Mouse (Mus musculus) embryonic facial prominence, embryonic 12.5 days (tissue): ENCODE data around the gene Med20. TPM values are rescaled to one million over a fixed set of nuclear protein-coding genes. Genes with fewer than 3 reads are reported as not detected.
"Not testable (repeated sequence)": the region's sequence is repeated elsewhere in the genome, so short reads cannot be mapped to it uniquely, and the experiment has no call there.

Experiments
- ATAC-seq: fragments of 200-750 bp; cut with Nextera tagmentation; 2 replicates; pipeline ENCODE4 v1.8.0; 2017; ENCODE audit not compliant: insufficient number of reproducible peaks, insufficient read depth, low FRiP score, low TSS enrichment
- H3K27ac ChIP-seq: fragments of 300-500 bp; sonication (generic); 2 replicates; pipeline ENCODE4 v1.5.1; 2016; ENCODE audit warnings: mild to moderate bottlenecking
- H3K27me3 ChIP-seq: fragments of 300-500 bp; sonication (generic); 2 replicates; pipeline ENCODE4 v1.6.1; 2016; ENCODE audit warnings: mild to moderate bottlenecking, moderate library complexity
- H3K36me3 ChIP-seq: fragments of 300-500 bp; sonication (generic); 2 replicates; pipeline ENCODE4 v1.6.1; 2016; ENCODE audit warnings: mild to moderate bottlenecking
- H3K4me1 ChIP-seq: fragments of 300-500 bp; sonication (generic); 2 replicates; pipeline ENCODE4 v1.6.1; 2016
- H3K4me2 ChIP-seq: fragments of 300-500 bp; sonication (generic); replicated peaks from 2 replicates; pipeline ENCODE4 v1.6.1; 2016; ENCODE audit warnings: mild to moderate bottlenecking, moderate library complexity
- H3K4me3 ChIP-seq: fragments of 300-500 bp; sonication (generic); 2 replicates; pipeline ENCODE4 v1.5.1; 2016; ENCODE audit warnings: mild to moderate bottlenecking
- H3K9ac ChIP-seq: fragments of 300-500 bp; sonication (generic); 2 replicates; pipeline ENCODE4 v1.6.1; 2016; ENCODE audit warnings: mild to moderate bottlenecking, moderate library complexity
- H3K9me3 ChIP-seq: fragments of 300-500 bp; sonication (generic); 2 replicates; pipeline ENCODE4 v1.6.1; 2016; ENCODE audit warnings: mild to moderate bottlenecking, moderate library complexity
- WGBS: fragments of 180-500 bp; shearing (Covaris S2); methylation state at CpG from one replicate; pipeline ENCODE4 v1.1.7; 2016; 5-methylcytosine and 5-hydroxymethylcytosine counted together
- polyA plus RNA-seq: library from polyadenylated mRNA; unstranded; fragments of >200 nt; fragmentation: Nextera tagmentation; extraction: Ambion mirVana; gene quantifications from 2 replicates; pipeline ENCODE4 v1.2.1, GENCODE M21; 2016

Gene Med20
- polyA plus RNA-seq, 1 experiment from 2014 or later = 47.2 TPM

- H3K36me3 ChIP-seq = peaks cover 62% of the 10 kb centered on the region
- 89% methylated on average over 4 of the region's 4 CpGs for WGBS
- no peak overlapping the region for H3K4me3 ChIP-seq
- no peak overlapping the region for H3K27ac ChIP-seq
- H3K27me3 ChIP-seq = no peaks in the 10 kb centered on the region
- H3K4me1 ChIP-seq = peaks cover 10% of the 10 kb centered on the region
- H3K9ac ChIP-seq = no peak overlapping the region
- H3K4me2 ChIP-seq = no peak overlapping the region
- no peaks in the 10 kb centered on the region for H3K9me3 ChIP-seq
- no peak for ATAC-seq
Measured at GRCm38 (mm10) chr17:47616652-47617051, 5.3 kb downstream of the Med20 start.

DNA sequence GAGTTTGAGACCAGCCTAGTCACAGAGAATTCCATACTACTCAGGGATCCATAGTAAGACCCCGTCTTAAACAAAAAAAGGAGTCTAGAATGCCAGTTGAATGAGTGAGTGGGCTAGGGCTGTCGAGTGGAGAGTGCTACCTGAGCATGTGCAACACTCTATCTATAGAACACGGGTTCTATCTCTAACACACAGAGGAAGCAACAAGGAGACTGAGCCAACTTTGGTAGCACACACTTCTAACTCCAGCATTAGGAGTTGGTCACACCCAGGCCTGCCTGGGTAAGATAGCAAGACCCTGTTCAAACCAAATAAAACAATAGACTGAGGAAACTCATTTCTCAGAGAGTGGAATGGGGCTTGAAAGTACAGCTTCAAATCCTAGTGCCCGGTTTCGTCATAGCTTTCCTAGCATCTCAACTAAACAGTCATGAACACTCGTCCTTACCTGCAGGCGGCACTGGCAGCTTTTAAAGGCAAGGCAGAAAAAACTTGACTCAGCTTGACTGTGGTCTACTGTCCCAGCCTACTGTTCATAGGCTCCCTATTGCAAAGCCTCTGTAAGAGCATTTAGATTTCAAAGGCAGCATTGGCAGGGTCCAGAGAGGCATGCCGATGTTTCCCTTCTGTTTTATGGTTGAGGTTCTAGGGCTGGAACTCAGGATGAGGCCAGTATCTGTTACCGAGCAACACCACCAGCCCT, 6.4 kb downstream of the Med20 start:
- H3K4me2 ChIP-seq = no peak overlapping the region
- H3K9me3 ChIP-seq = no peaks in the 10 kb centered on the region
- H3K4me1 ChIP-seq = peaks cover 2% of the 10 kb centered on the region
- H3K4me3 ChIP-seq = no peak overlapping the region
- no peak overlapping the region for H3K27ac ChIP-seq
- no peak for ATAC-seq
- peaks cover 73% of the 10 kb centered on the region for H3K36me3 ChIP-seq
- 92% methylated on average over 9 of the region's 9 CpGs for WGBS
- no peak overlapping the region for H3K9ac ChIP-seq
- no peaks in the 10 kb centered on the region for H3K27me3 ChIP-seq

DNA sequence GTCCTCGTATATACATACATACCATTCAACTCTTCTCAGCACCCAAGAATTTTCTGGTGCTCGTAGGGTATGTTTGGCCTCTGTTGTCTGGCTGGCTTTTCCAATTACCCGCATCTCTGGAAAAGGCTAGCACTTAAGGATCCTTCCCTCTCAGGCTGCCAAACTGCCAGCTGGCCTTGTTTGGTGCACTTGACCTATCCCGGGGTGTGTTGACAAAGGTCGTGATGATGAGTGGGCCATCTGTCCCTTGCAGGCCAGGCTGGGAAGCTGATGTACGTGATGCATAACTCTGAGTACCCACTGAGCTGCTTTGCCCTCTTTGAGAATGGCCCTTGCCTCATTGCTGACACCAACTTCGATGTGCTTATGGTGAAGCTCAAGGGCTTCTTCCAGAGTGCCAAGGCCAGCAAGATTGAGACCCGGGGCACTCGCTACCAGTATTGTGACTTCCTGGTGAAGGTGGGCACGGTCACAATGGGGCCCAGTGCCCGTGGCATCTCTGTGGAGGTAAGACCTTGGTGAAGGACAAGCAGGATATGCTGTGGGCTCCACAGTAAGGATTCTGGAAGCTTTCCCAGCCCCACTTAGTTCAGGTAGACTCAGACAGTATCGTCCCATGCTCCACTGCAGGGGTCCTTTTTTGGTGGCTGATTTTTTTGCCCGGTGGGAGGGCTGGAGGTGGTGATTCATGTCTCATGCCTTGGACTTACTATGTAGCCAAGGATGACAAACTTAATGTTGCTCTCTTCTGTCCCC, 7.4 kb downstream of the Med20 start:
- WGBS = 94% methylated on average over 13 of the region's 13 CpGs
- Histone ChIP-seq H3K4me2 (no peak overlapping the region), H3K27ac (no peak overlapping the region), H3K4me1 (no peaks in the 10 kb centered on the region), H3K27me3 (no peaks in the 10 kb centered on the region), H3K4me3 (no peak overlapping the region), H3K9ac (no peak overlapping the region), H3K36me3 (peaks cover 79% of the 10 kb centered on the region), H3K9me3 (no peaks in the 10 kb centered on the region)
- ATAC-seq = no peak

GRCm38 (mm10) chr17:47622912-47623554, 11.7 kb downstream of the Med20 start:
- H3K4me1 ChIP-seq = peaks cover 3% of the 10 kb centered on the region; the same call in 1 of the 2 replicates
- H3K27ac ChIP-seq = no peak overlapping the region
- WGBS = 91% methylated on average over 14 of the region's 14 CpGs
- no peaks in the 10 kb centered on the region for H3K27me3 ChIP-seq
- ATAC-seq = no peak
- H3K9me3 ChIP-seq = no peaks in the 10 kb centered on the region
- H3K9ac ChIP-seq = no peak overlapping the region
- H3K4me2 ChIP-seq = no peak overlapping the region
- H3K4me3 ChIP-seq = no peak overlapping the region
- H3K36me3 ChIP-seq = peaks cover 74% of the 10 kb centered on the region

DNA sequence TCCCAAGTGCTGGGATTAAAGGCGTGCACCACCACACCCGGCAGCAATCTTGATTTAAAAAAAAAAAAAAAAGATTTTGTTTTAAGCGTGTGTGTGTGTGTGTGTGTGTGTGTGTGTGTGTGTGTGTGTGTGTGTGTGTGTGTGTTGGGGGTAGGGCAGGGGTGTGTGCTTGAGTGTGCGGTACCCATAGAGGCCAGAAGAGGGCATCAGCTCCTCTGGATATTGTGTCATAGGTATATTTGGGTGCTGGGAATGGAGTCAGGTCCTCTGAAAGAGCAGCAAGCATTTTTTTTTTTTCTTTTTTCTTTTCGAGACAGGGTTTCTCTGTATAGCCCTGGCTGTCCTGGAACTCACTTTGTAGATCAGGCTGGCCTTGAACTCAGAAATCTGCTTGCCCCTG, 13.2 kb downstream of the Med20 start:
- H3K27ac ChIP-seq, H3K4me2 ChIP-seq, H3K9me3 ChIP-seq, H3K4me1 ChIP-seq, H3K9ac ChIP-seq, H3K27me3 ChIP-seq, ATAC-seq, H3K4me3 ChIP-seq: not testable (repeated sequence)
- H3K36me3 ChIP-seq = peaks cover 65% of the 10 kb centered on the region
- whole genome bisulfite sequencing = 90% methylated on average over 5 of the region's 5 CpGs

GRCm38 (mm10) chr17:47625088-47625487, 13.7 kb downstream of the Med20 start:
- 95% methylated on average over 2 of the region's 2 CpGs for WGBS
- no peak overlapping the region for H3K9ac ChIP-seq
- H3K4me2 ChIP-seq = no peak overlapping the region

DNA sequence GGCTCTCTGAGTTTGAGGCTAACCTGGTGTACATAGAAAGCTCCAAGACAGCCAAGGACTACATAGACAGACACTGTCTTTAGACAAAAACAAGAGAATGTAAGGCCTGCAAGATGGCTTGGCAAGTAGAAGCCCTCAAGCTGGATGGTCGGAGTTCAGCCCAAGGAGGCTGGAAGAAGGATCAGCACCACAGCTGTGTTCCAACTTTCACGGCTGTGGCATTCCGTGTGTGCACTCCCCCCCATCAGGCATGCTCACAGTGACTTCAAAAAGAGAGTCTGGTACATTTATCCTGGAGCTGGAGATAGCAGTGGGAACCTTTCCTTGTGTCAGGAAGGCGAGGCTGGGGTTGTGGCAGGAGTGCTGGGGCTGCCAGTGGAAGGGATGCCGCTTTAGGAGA, 14.6 kb downstream of the Med20 start:
- Histone ChIP-seq H3K4me1 (peaks cover 19% of the 10 kb centered on the region; the same call in 1 of the 2 replicates), H3K36me3 (peaks cover 53% of the 10 kb centered on the region)

More at GRCm38 (mm10) chr17:47625088-47625487, 13.7 kb downstream of the Med20 start:
- H3K27me3 ChIP-seq = no peaks in the 10 kb centered on the region
- no peaks in the 10 kb centered on the region for H3K9me3 ChIP-seq
- no peak overlapping the region for H3K27ac ChIP-seq
- H3K4me3 ChIP-seq = no peak overlapping the region
- peaks cover 9% of the 10 kb centered on the region; the same call in 1 of the 2 replicates for H3K4me1 ChIP-seq
- ATAC-seq = no peak
- H3K36me3 ChIP-seq = peaks cover 60% of the 10 kb centered on the region

GRCm38 (mm10) chr17:47627791-47628190, 16.4 kb downstream of the Med20 start:
- 76% methylated on average over 2 of the region's 2 CpGs for WGBS
- H3K9me3 ChIP-seq = no peaks in the 10 kb centered on the region
- peak overlapping the region; percentile 97; the same call in 1 of the 2 replicates for H3K27ac ChIP-seq
- H3K4me2 ChIP-seq = no peak overlapping the region; the same call in 1 of the 2 replicates
- no peak overlapping the region for H3K4me3 ChIP-seq
- no peaks in the 10 kb centered on the region for H3K27me3 ChIP-seq
- ATAC-seq = no peak
- H3K36me3 ChIP-seq = peaks cover 36% of the 10 kb centered on the region
- H3K9ac ChIP-seq = no peak overlapping the region
- peaks cover 31% of the 10 kb centered on the region for H3K4me1 ChIP-seq

More for the DNA sequence above, 14.6 kb downstream of the Med20 start:
- H3K4me3 ChIP-seq = no peak overlapping the region
- no peak overlapping the region for H3K9ac ChIP-seq
- H3K27ac ChIP-seq = no peak overlapping the region
- no peaks in the 10 kb centered on the region for H3K9me3 ChIP-seq
- H3K4me2 ChIP-seq = no peak overlapping the region
- 92% methylated on average over 5 of the region's 5 CpGs for WGBS
- ATAC-seq = no peak
- H3K27me3 ChIP-seq = no peaks in the 10 kb centered on the region

- Histone ChIP-seq H3K4me1 (peaks cover 31% of the 10 kb centered on the region), H3K9me3 (no peaks in the 10 kb centered on the region), H3K4me2 (peak overlapping the region; percentile 94), H3K4me3 (peak overlapping the region; percentile 67), H3K27ac (peak overlapping the region; percentile 97), H3K36me3 (peaks cover 23% of the 10 kb centered on the region), H3K27me3 (no peaks in the 10 kb centered on the region), H3K9ac (peak overlapping the region; percentile 70)
- WGBS = under 1% methylated on average over 60 of the region's 63 CpGs
- ATAC-seq = peak; percentile 84
Measured at GRCm38 (mm10) chr17:47628851-47629676, 17.7 kb downstream of the Med20 start.

- WGBS = under 1% methylated on average over 59 of the region's 61 CpGs
- peak overlapping the region; percentile 97 for H3K27ac ChIP-seq
- H3K4me2 ChIP-seq = peak overlapping the region; percentile 94
- peaks cover 31% of the 10 kb centered on the region for H3K4me1 ChIP-seq
- peak; percentile 36; the same call in 1 of the 2 replicates for ATAC-seq
- H3K4me3 ChIP-seq = peak overlapping the region; percentile 67
- peak overlapping the region; percentile 70 for H3K9ac ChIP-seq
- H3K27me3 ChIP-seq = no peaks in the 10 kb centered on the region
- H3K9me3 ChIP-seq = no peaks in the 10 kb centered on the region
- H3K36me3 ChIP-seq = peaks cover 15% of the 10 kb centered on the region
Measured at GRCm38 (mm10) chr17:47629717-47630677, 18.6 kb downstream of the Med20 start.
